Mouse (Mus musculus): ENCODE measurements around the gene Hif3a.

The Hif3a gene

DNA sequence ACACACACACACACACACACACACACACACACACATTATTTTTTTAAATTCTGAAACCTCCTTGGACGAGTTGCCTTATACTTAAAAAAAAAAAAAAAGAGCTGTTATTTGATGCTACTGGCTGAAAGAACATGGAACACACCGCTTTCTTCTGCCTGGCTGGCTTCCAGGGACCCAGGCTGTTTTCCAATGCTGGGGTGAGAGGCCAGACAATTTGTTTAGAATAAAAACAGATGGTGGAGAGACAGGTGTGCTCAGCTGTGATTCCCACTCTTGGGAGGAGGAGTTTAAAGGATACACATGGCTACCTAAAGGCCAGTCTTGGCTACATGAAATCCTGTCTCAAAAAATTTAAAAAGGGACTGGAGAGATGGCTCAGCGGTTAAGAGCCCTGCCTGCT lies 73.8 kb downstream of the Hif3a start:
- DNase-seq = no peak

GRCm38 (mm10) chr7:16987541-16988149 lies 74.6 kb downstream of the Hif3a start:
- DNase-seq = no peak

- peak; percentile 85 for DNase-seq
Measured at GRCm38 (mm10) chr7:16982859-16983568, 79.2 kb downstream of the Hif3a start, which contains the start of gene Gm42372. Gm42372 (plus strand) TSS chr7:16983086.
